Mouse (Mus musculus) heart, postnatal 25 days (tissue): Measurements from ENCODE around the gene Trpv4. TPM values are rescaled to one million over a fixed set of nuclear protein-coding genes. Genes with fewer than 3 reads are reported as not detected.

Source experiments
- DNase-seq: peaks from one replicate; pipeline ENCODE4 v3.0.0; 2022; ENCODE audit warnings: low spot score
- intact Hi-C: fragments of 180-260 bp; cut with DNase I; formaldehyde crosslinking; loops from one replicate; pipeline ENCODE4 v1.15.1; 2025
- total RNA-seq, 2 experiments: library from RNA; stranded (reverse); gene quantifications; 2 replicates each; pipeline ENCODE4 v1.2.3; 2021

Gene Trpv4
- 1 to 10 TPM; 5.1 to 5.3 TPM for total RNA-seq

- intact Hi-C loops, result no loop called here
- DNase-seq, result no peak
Observed at GRCm38 (mm10) chr5:114658255-114658654, at the start of gene Trpv4. Trpv4 (minus strand) TSS chr5:114658421.

DNA sequence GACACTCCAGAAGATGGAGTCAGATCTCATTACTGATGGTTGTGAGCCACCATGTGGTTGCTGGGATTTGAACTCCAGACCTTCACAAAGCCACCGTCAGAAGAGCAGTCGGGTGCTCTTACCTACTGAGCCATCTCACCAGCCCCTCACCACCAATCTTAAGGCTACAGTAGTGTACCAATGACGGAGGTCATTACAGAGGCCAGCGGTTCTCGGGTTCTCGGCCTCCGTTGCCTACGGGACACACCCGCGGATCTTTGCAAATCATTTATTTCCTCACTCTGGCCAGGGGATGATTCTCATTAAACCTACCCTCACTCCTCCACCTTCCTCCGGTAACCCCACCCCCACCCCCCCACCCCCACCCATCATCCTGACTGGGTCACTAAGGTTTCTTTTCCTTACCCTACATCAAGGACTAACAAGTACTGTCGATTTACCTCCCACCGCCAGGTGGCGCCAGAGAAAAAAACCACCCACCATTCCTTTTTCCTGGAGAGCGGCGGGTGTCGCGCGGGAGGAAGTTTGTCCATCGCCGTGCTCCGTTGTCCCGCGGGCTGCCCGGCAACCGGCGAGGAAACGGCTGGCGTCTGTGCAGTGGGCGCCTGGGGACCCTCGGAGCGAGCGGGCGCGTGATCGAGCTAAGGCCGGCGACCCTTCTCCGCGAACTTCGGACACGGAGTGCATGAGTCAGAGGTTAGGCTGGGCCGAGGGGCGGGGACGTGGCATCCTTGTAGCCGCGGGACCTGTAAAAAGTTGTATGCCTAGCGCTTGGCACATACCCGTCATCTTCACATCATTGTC, 49.2 kb upstream of the Trpv4 start, which contains the start of gene Tchp:
Gene Tchp, plus strand, starts transcription at position 496 of the 804 bp plus-strand sequence.
- peak; percentile 85 for DNase-seq
- intact Hi-C loops, result loop anchor here (2.0 to 5.0 kb wide), 6 partner anchors 29 to 195 kb away; partner anchors contain the start of gene Gm9936

GRCm38 (mm10) chr5:114702403-114703392, 44.5 kb upstream of the Trpv4 start:
- DNase-seq, result no peak
- intact Hi-C loops, result no loop called here

DNA sequence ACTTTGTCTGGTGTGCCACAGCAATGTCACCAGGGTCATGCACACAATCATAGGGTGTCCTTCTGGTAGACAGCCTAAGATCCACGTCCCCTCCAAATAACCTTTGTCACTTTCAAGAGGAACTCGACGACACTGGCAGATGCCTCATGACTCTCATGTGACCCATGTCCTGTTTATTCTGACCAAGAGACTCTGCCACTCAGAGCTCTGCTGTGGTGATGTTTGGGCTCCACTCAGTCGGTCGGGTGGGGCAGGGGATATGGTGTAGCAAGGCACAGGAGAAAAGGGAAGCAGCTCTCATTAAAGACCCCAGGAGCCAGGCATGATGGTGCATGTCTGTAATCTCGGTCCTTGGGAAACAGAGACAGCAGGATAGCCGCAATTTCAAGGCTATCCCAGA, 40.8 kb upstream of the Trpv4 start:
- no peak for DNase-seq
- intact Hi-C loops, result no loop called here

DNA sequence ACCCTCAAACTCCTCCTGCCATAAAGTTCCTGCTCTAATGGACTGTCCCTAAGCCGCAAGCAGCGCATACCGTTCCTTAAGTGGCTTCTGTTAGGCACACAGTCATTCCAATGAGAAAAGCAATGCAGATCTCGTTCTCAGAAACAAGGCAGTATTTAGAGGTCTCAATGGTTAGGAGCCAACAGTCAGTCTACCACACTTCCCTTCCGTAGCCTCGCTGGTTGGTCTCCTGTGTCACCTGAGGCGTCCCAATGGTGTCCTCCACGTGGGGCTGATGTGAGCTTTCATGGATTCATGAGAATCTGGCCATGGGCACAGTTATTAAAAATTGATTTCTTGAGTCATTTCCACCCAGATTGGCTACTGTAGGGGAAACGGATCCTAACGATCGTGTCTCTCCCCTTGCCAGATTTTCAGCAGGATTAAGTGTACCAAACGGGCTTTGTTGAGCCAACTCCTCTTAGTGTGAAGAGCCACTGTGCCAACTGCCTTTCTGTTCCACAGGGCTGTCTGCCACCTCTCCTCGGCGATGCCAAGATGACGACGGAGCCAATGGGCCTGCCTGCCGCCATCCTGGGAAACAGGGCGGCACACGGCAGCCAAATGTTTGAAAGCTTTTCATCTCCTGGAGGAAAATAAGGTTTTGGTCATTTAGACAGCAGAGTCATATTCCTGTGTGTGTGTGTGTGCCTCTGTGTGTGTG, 40.0 kb upstream of the Trpv4 start:
- intact Hi-C loops, result no loop called here

DNA sequence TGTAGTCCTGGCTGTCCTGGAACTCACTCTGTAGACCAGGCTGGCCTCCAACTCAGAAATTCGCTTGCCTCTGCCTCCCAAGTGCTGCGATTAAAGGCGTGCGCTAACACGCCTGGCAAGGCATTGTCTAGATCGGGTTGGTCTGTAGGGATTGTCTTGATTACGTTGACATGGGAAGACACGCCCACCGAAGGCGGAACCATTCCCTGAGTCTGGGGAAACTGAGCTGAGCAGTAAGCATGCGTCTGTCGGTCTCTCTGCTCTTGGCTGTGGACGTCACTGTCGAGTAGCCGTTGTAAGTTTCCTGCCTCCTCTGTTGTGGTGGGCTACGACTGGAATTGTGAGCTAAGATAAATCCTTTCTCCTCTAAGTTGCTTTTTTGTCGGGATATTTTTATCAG, 38.7 kb upstream of the Trpv4 start:
- DNase-seq, result no peak
- intact Hi-C loops, result no loop called here

More for the DNA sequence above, 40.0 kb upstream of the Trpv4 start:
- DNase-seq, result no peak

GRCm38 (mm10) chr5:114695775-114696174, 37.6 kb upstream of the Trpv4 start:
- intact Hi-C loops, result no loop called here
- DNase-seq, result no peak

- peak; percentile 85 for DNase-seq
- intact Hi-C loops, result no loop called here
Observed at GRCm38 (mm10) chr5:114690633-114691567, 32.7 kb upstream of the Trpv4 start, which contains the start of gene Gltp. Gltp (minus strand) TSS chr5:114690984.

DNA sequence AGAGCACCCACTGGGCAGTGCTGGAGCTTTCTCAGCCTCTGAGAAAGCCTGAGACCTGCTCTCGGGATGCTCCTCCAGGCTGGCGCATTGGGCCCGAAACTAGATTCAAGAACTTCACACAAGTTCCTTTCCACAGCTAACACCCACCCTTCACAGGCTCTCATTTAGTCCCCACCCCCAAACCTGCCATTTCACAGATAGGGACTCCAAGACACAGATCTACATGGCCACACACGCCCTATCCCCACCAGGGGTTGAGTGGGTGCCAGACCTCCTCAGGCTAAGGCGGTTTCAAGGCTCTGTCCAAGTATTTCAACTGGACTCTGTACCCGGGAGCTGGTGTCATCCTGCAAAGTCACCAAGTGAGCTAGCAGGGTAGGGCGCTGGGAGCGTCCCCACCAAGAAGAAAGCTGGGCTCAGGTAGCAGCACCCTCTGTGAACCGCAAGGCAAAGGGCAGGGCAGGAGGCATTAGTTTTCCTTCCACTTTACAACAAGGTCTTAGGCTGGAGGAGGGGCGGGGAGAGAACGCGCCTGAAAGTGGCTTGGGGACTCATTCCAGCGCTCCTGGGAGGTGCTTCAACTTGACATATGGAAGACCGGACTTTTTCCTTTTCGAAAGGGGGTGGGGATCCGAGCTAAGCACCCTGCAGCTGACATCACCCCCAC, 31.6 kb upstream of the Trpv4 start:
- no peak for DNase-seq
- intact Hi-C loops, result loop anchor here (2.0 kb wide), 1 partner anchor 21 kb away; no protein-coding TSS in a partner anchor

DNA sequence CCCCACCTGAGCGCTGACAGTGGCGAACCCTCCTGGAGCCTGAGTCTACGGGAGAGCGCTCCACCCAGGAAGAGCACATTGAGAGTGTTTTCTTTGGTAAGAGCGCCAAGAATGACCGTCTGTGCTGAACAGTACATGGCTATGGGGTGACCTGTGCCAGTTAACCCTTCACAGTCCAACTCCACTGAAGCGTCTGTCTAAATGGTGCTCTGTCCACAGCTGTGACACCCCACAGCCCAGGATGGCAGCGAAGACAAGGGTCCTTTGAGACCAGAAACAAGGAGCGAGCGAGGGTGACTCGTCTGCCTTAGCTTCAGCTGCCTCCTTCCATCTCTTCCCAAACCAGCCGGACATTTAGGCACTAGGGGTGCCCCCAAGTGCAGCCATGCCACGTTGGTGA, 30.5 kb upstream of the Trpv4 start:
- no peak for DNase-seq
- intact Hi-C loops, result loop anchor here (2.0 kb wide), 1 partner anchor 20 kb away; no protein-coding TSS in a partner anchor

DNA sequence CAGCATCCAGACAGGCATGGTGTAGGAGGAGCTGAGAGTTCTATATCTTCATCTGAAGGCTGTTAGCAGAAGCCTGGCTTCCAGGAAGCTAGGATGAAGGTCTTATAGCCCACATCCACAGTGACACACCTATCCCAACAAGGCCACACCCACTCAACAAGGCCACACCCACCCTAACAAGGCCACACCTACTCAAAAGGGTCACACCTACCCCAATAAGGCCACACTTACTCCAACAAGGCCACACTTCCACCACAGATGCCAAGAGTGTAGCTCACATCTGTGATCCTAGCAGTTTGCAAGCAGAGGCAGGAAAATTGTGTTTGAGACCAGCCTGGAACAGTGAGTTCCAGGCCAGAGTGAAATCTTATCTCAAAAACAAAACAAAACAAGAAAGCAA, 29.7 kb upstream of the Trpv4 start:
- intact Hi-C loops, result loop anchor here (2.0 kb wide), 1 partner anchor 19 kb away; no protein-coding TSS in a partner anchor
- no peak for DNase-seq

DNA sequence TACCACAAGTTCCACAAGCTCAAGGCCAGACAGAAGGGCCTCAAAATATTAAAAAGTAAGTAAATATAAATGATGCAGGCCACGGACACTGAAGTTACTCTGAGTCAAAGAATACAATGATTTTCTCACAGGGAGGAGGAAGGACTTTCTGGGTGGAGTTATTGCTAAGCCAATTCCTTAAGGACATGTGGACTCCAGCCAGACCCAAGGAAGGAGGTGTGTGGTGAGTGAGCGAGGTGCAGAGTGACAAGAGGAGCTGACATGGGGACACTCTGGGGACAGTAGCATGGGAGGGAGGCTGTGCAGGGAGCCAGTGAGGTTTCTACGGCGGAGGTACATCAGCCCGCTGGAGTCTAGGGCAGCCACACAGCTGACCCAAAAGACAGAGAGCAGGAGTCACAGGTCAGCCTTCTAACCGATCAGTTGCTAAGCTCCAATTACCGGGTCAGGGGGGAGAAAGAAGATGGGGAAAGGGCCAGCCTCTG, 28.5 kb upstream of the Trpv4 start:
- intact Hi-C loops, result no loop called here
- DNase-seq, result no peak

DNA sequence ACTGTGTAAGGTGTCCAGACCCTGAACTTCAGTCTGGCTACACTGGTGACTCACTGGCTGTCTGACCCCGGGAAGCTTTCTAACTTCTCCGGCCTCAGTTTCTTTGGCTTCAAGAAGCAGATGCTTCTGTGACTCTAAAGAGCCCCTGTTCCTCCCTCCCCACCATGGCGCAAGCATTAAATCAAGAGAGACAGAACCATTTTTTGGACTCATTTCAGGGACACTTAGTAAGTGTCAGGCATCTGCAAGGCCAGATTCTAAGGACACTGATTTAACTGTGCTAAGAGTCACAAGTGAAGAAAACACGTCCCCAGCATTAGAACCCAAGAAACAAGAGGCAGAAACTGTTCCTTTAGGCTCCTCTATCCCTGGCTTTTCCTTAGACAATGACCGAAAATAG, 27.8 kb upstream of the Trpv4 start:
- DNase-seq, result no peak
- intact Hi-C loops, result no loop called here

DNA sequence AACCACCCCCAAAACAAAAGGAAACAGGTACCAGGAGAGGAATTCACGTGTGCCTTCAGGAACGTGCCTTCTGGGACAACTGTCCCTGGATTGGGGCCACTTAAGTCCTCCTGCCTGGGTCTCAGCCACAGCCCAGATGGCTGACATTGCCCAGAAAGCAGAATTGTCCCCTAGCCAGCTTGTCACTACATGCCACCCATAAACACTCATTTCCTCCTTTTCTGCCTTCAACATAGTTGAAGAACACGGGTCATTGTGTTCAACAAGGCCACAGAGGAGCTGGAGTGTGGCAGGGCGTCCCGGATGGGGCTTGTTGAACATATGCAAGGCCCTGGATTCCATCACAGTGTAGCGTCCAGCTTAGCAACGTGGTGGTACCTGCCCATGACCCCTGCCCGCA, 23.5 kb upstream of the Trpv4 start:
- intact Hi-C loops, result no loop called here
- no peak for DNase-seq

- DNase-seq, result no peak
- intact Hi-C loops, result no loop called here
Observed at GRCm38 (mm10) chr5:114680676-114681285, 22.6 kb upstream of the Trpv4 start.

DNA sequence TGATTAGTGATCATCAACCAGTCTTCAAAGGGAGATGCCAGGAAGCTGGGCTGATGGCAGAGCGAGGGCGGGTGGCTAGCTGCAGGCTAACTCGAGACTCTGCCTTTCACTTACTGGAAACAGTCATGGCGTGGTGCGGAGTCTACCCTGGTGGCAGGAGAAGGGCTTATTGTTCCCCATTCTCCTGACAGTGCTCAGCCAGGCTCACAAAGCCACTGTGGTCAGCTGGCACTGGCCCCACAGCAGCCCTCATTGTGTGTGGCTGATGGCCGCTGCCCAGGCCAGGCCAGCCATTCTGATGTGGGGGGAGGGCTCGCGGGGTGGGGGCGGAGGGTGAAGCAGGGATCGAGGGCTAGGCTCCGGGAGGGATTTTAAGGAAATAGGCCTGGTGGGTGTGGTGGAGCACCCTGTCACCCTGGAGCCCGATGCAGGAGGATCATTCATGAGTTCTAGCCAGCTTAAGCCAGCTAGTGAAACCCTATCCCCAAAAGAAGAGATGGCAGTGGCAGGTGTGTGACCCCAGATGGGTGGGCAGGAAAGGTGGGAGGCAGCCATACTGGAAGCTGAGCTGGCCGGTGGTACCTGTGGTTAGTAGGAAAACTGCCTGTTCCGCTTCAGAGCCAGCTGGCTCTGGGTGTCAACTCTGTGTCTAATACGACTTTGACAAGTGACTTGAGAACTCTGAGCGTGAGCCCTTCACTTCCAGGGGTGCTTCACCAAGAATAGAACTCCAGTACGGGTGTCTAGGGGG, 21.8 kb upstream of the Trpv4 start:
- intact Hi-C loops, result no loop called here

GRCm38 (mm10) chr5:114674594-114674993, 16.4 kb upstream of the Trpv4 start:
- DNase-seq, result no peak
- intact Hi-C loops, result no loop called here

More for the DNA sequence above, 21.8 kb upstream of the Trpv4 start:
- no peak for DNase-seq
